Mouse (Mus musculus): Measurements from ENCODE around the gene 1700029H14Rik. TPM values are rescaled to one million over a fixed set of nuclear protein-coding genes. Genes with fewer than 3 reads are reported as not detected.

1700029H14Rik gene
- total and polyA plus RNA-seq, 3 experiments, result not detected

DNA sequence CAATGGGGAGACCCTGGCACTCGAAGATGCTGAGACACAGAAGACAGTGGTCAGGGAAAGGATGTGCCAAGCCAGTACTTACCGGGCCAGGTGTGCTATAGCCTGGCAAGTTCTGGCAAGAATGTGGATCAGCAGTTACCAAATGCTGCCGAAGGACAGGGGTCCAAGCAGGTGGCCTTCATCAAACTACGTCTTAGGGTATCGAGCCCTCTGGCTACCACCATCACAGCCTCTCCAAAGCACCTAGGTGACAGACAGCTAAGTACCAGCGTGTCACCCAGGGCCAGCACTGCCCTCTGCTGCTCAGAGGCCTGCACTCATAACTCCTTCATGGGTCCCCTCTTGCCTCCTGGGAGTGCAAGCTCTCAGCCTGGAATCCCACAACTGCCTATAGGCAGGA is 33.6 kb upstream of the 1700029H14Rik start:
- in situ Hi-C loops (cut with MboI; ENCODE audit: low pct_ligation_motif_present, low pct_unique_long_range_greater_than_20kb, low sequenced_read_pairs), result loop anchor here (5.0 kb wide), 2 partner anchors 39 to 81 kb away; partner anchors contain the start of gene Rasa3
- dilution Hi-C loops (cut with MboI; ENCODE audit: extremely low pct_ligation_motif_present, extremely low pct_unique_long_range_greater_than_20kb, low sequenced_read_pairs), result no loop called here
- no peak for TF ChIP-seq ZNF384 (IDR thresholded peaks at IDR 0.05; ENCODE audit: low read depth, low read length)
- TF ChIP-seq KAT2A (IDR thresholded peaks at IDR 0.05; ENCODE audit: insufficient replicate concordance, low read length), result no peak
- TF ChIP-seq SMC3 (IDR thresholded peaks at IDR 0.05; ENCODE audit: low read depth, low read length), result peak; percentile 81
- TF ChIP-seq USF2 (conservative IDR thresholded peaks at IDR 0.05; ENCODE audit: low read depth, low read length), result no peak
- TF ChIP-seq CTCF (conservative IDR thresholded peaks at IDR 0.05 in 1 of 2, IDR thresholded peaks at IDR 0.05 in 1 of 2; ENCODE audit: low read depth in 2 of 2, low read length in 2 of 2), result peak in 1 of 2 experiments; percentile 78; a peak in 2 of 4 replicates
- TF ChIP-seq RAD21 (IDR thresholded peaks at IDR 0.05; ENCODE audit: low read depth, low read length), result peak; percentile 70
- no peak for TF ChIP-seq USF1 (IDR thresholded peaks at IDR 0.05; ENCODE audit: low read depth, low read length)
- no peak for TF ChIP-seq TBP (conservative IDR thresholded peaks at IDR 0.05; ENCODE audit: low read depth, low read length)
- peaks cover 27 to 80% of the 10 kb centered on the region in 2 experiments for H3K4me1 ChIP-seq (ENCODE audit: control insufficient read depth in 1 of 2, insufficient read depth in 2 of 2)
- peak overlapping the region; percentile 85 for H3K4me2 ChIP-seq (ENCODE audit: insufficient read depth, low read depth, poor library complexity, severe bottlenecking)
- peak overlapping the region; percentile 67 for H3K27ac ChIP-seq (ENCODE audit: insufficient read depth, low read depth)
- no peaks in the 10 kb centered on the region for H3K27me3 ChIP-seq (replicated peaks)
- H3K9me3 ChIP-seq (replicated peaks; ENCODE audit: low read length), result peaks cover 3% of the 10 kb centered on the region
- no peak overlapping the region for H3K4me3 ChIP-seq (replicated peaks in 1 of 3; ENCODE audit: low read depth in 2 of 3, low read length in 2 of 3, poor library complexity in 1 of 3)
- H3K9ac ChIP-seq (ENCODE audit: insufficient read depth, low read depth), result peak overlapping the region; percentile 74; the same call in 1 of the 2 replicates
- peaks cover 7 to 31% of the 10 kb centered on the region in 2 experiments for H3K36me3 ChIP-seq (replicated peaks in 1 of 2; ENCODE audit: control insufficient read depth in 1 of 2, insufficient read depth in 1 of 2, low read length in 1 of 2)
- peak; percentile 57 for DNase-seq (ENCODE audit: extremely low read depth)
- H3K79me2 ChIP-seq (replicated peaks; ENCODE audit: control insufficient read depth, extremely low read depth, insufficient read depth, poor library complexity, severe bottlenecking), result no peaks in the 10 kb centered on the region

DNA sequence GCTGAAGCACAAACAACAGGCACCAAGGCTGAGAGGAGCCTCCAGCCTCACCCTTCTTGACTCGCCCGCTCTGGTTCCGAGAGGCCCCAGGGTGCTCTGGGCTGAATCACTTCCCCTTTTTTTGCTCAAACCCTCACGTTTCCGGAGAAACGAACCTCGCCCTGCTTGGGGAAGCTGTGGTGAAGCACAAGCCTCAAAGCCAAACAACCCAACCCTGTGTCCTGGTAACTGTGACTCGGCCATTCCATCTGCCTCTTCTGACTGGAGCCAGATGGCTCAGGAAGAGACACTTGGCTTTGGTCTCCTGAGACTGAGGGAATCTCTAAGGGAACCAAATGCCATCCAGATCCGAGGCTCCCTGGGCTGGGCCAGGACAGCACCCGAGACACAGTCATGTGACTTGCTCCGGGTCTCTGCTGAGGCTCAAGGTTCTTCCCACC is 32.6 kb upstream of the 1700029H14Rik start:
- Histone ChIP-seq H3K79me2 (replicated peaks; ENCODE audit: control insufficient read depth, extremely low read depth, insufficient read depth, poor library complexity, severe bottlenecking) (no peaks in the 10 kb centered on the region), H3K4me2 (ENCODE audit: insufficient read depth, low read depth, poor library complexity, severe bottlenecking) (peak overlapping the region; percentile 85), H3K4me3 (replicated peaks in 1 of 3; ENCODE audit: low read depth in 2 of 3, low read length in 2 of 3, poor library complexity in 1 of 3) (peak overlapping the region in 1 of 3 experiments; percentile 4), H3K9ac (ENCODE audit: insufficient read depth, low read depth) (peak overlapping the region; percentile 74), H3K9me3 (replicated peaks; ENCODE audit: low read length) (peaks cover 3% of the 10 kb centered on the region), H3K27ac (ENCODE audit: insufficient read depth, low read depth) (peak overlapping the region; percentile 99), H3K4me1 (ENCODE audit: control insufficient read depth in 1 of 2, insufficient read depth in 2 of 2) (peaks cover 27 to 72% of the 10 kb centered on the region in 2 experiments), H3K36me3 (replicated peaks in 1 of 2; ENCODE audit: control insufficient read depth in 1 of 2, insufficient read depth in 1 of 2, low read length in 1 of 2) (peaks cover 8 to 38% of the 10 kb centered on the region in 2 experiments), H3K27me3 (replicated peaks) (no peaks in the 10 kb centered on the region)
- dilution Hi-C loops (cut with MboI; ENCODE audit: extremely low pct_ligation_motif_present, extremely low pct_unique_long_range_greater_than_20kb, low sequenced_read_pairs), result no loop called here
- in situ Hi-C loops (cut with MboI; ENCODE audit: low pct_ligation_motif_present, low pct_unique_long_range_greater_than_20kb, low sequenced_read_pairs), result loop anchor here (5.0 kb wide), 2 partner anchors 38 to 82 kb away; partner anchors contain the start of gene Rasa3
- DNase-seq (ENCODE audit: extremely low read depth), result peak; percentile 94
- no peak for TF ChIP-seq CTCF (conservative IDR thresholded peaks at IDR 0.05 in 1 of 2, IDR thresholded peaks at IDR 0.05 in 1 of 2; ENCODE audit: low read depth in 2 of 2, low read length in 2 of 2)
- peak; percentile 99 for TF ChIP-seq BHLHE40 (IDR thresholded peaks at IDR 0.05; ENCODE audit: low read depth, low read length)
- peak; percentile 79 for TF ChIP-seq MEF2A (IDR thresholded peaks at IDR 0.05; ENCODE audit: borderline replicate concordance, low read depth, low read length)
- 0 out of 2 replicates have a peak, but pooled peaks have one; percentile 65 for TF ChIP-seq RCOR1 (conservative IDR thresholded peaks at IDR 0.05; ENCODE audit: low read depth, low read length)
- TF ChIP-seq MYC (IDR thresholded peaks at IDR 0.05; ENCODE audit: low read depth, low read length), result peak; percentile 75; the same call in 1 of the 2 replicates
- TF ChIP-seq IRF4 (IDR thresholded peaks at IDR 0.05; ENCODE audit: low read depth, low read length), result peak; percentile 95
- peak; percentile 67 for TF ChIP-seq USF2 (conservative IDR thresholded peaks at IDR 0.05; ENCODE audit: low read depth, low read length)
- no peak for TF ChIP-seq ZC3H11A (IDR thresholded peaks at IDR 0.05; ENCODE audit: low read depth, low read length)
- TF ChIP-seq PAX5 (IDR thresholded peaks at IDR 0.05; ENCODE audit: low read length), result no peak
- no peak; the same call in none of the 2 replicates for TF ChIP-seq RAD21 (IDR thresholded peaks at IDR 0.05; ENCODE audit: low read depth, low read length)
- TF ChIP-seq JUND (conservative IDR thresholded peaks at IDR 0.05; ENCODE audit: low read depth, low read length), result no peak
- TF ChIP-seq HCFC1 (IDR thresholded peaks at IDR 0.05; ENCODE audit: low read depth, low read length), result peak; percentile 47; the same call in 1 of the 2 replicates
- peak; percentile 94 for TF ChIP-seq EP300 (IDR thresholded peaks at IDR 0.05; ENCODE audit: low read length)
- no peak for TF ChIP-seq POLR2AphosphoS2 (IDR thresholded peaks at IDR 0.05; ENCODE audit: low read depth, low read length)
- TF ChIP-seq MXI1 (IDR thresholded peaks at IDR 0.05; ENCODE audit: low read depth, low read length), result peak; percentile 70
- no peak; the same call in none of the 2 replicates for TF ChIP-seq MAX (IDR thresholded peaks at IDR 0.05; ENCODE audit: low read length)
- no peak for TF ChIP-seq GABPA (IDR thresholded peaks at IDR 0.05; ENCODE audit: insufficient replicate concordance, low read depth, low read length)
- 0 out of 2 replicates have a peak, but pooled peaks have one; percentile 51 for TF ChIP-seq TBP (conservative IDR thresholded peaks at IDR 0.05; ENCODE audit: low read depth, low read length)
- peak; percentile 36; the same call in 1 of the 2 replicates for TF ChIP-seq ZNF384 (IDR thresholded peaks at IDR 0.05; ENCODE audit: low read depth, low read length)
- no peak; the same call in 1 of the 2 replicates for TF ChIP-seq JUN (IDR thresholded peaks at IDR 0.05; ENCODE audit: insufficient read depth, low read depth, low read length)
- peak; percentile 73 for TF ChIP-seq ZMIZ1 (IDR thresholded peaks at IDR 0.05; ENCODE audit: low read depth, low read length)
- TF ChIP-seq NELFE (IDR thresholded peaks at IDR 0.05; ENCODE audit: low read depth, low read length), result peak; percentile 64; the same call in 1 of the 2 replicates
- no peak for TF ChIP-seq NRF1 (IDR thresholded peaks at IDR 0.05; ENCODE audit: low read depth, low read length)
- TF ChIP-seq CHD2 (IDR thresholded peaks at IDR 0.05; ENCODE audit: low read length), result peak; percentile 60; the same call in 1 of the 2 replicates
- no peak for TF ChIP-seq E2F4 (IDR thresholded peaks at IDR 0.05; ENCODE audit: insufficient replicate concordance, low read depth, low read length)
- TF ChIP-seq ZKSCAN1 (IDR thresholded peaks at IDR 0.05; ENCODE audit: borderline replicate concordance, low read depth, low read length), result no peak
- TF ChIP-seq MAFK (IDR thresholded peaks at IDR 0.05; ENCODE audit: insufficient replicate concordance, low read length), result 0 out of 2 replicates have a peak, but pooled peaks have one; percentile 44
